Mouse (Mus musculus): ENCODE measurements around the gene Ceacam15. TPM values are rescaled to one million over a fixed set of nuclear protein-coding genes. Genes with fewer than 3 reads are reported as not detected.
"Not testable (repeated sequence)": the region's sequence is repeated elsewhere in the genome, so short reads cannot be mapped to it uniquely, and the experiment has no call there.

The Ceacam15 gene
- not detected in 2 replicates for polyA plus RNA-seq (2015; fragmentation: Nextera tagmentation; extraction: Ambion mirVana)

- no peak for ATAC-seq
- no peak within 1 kb of the TSS for H3K4me3 ChIP-seq (replicated peaks)
- no peaks in the 10 kb centered on the region for H3K27me3 ChIP-seq (replicated peaks)
- 55% methylated on average over 1 of the region's 1 CpGs for WGBS
- no peaks in the 10 kb centered on the region for H3K9me3 ChIP-seq
- no peak within 1 kb of the TSS for H3K27ac ChIP-seq
- no peak within 1 kb of the TSS for H3K4me2 ChIP-seq (replicated peaks)
- H3K36me3 ChIP-seq = no peaks in the 10 kb centered on the region
- H3K4me1 ChIP-seq (replicated peaks) = no peaks in the 10 kb centered on the region
- no peak within 1 kb of the TSS for H3K9ac ChIP-seq
Measured at GRCm38 (mm10) chr7:16675605-16676004, at the start of gene Ceacam15. Gene Ceacam15 (minus strand): TSS chr7:16675705.

- not testable (repeated sequence) for ATAC-seq; H3K9ac ChIP-seq; H3K4me3 ChIP-seq (replicated peaks); H3K36me3 ChIP-seq; H3K27ac ChIP-seq; H3K4me1 ChIP-seq (replicated peaks); H3K4me2 ChIP-seq (replicated peaks); H3K9me3 ChIP-seq; H3K27me3 ChIP-seq (replicated peaks)
- WGBS = 54% methylated on average over 3 of the region's 3 CpGs
Measured at GRCm38 (mm10) chr7:16722490-16722889, 47.0 kb upstream of the Ceacam15 start.

GRCm38 (mm10) chr7:16721629-16722028, 46.1 kb upstream of the Ceacam15 start, which contains the start of gene Ceacam9:
Gene Ceacam9 (plus strand): TSS chr7:16721929.
- H3K36me3 ChIP-seq = no peaks in the 10 kb centered on the region
- WGBS = 77% methylated on average over 2 of the region's 2 CpGs
- no peaks in the 10 kb centered on the region for H3K9me3 ChIP-seq
- H3K4me2 ChIP-seq (replicated peaks) = no peak within 1 kb of the TSS
- H3K9ac ChIP-seq = no peak within 1 kb of the TSS
- H3K27ac ChIP-seq = no peak within 1 kb of the TSS
- ATAC-seq = no peak
- H3K27me3 ChIP-seq (replicated peaks) = no peaks in the 10 kb centered on the region
- no peaks in the 10 kb centered on the region for H3K4me1 ChIP-seq (replicated peaks)
- no peak within 1 kb of the TSS for H3K4me3 ChIP-seq (replicated peaks)

GRCm38 (mm10) chr7:16716456-16717152, 41.1 kb upstream of the Ceacam15 start:
- WGBS = 29% methylated on average over 8 of the region's 8 CpGs
- H3K36me3 ChIP-seq; H3K9me3 ChIP-seq; ATAC-seq; H3K9ac ChIP-seq; H3K27me3 ChIP-seq (replicated peaks); H3K4me3 ChIP-seq (replicated peaks); H3K4me1 ChIP-seq (replicated peaks); H3K4me2 ChIP-seq (replicated peaks); H3K27ac ChIP-seq: not testable (repeated sequence)

GRCm38 (mm10) chr7:16712633-16713415, 37.3 kb upstream of the Ceacam15 start:
- WGBS = 70% methylated on average over 13 of the region's 13 CpGs
- H3K9me3 ChIP-seq = no peaks in the 10 kb centered on the region
- no peaks in the 10 kb centered on the region for H3K36me3 ChIP-seq
- no peak overlapping the region for H3K9ac ChIP-seq
- H3K4me3 ChIP-seq (replicated peaks) = no peak overlapping the region
- H3K27ac ChIP-seq = no peak overlapping the region
- no peak overlapping the region for H3K4me2 ChIP-seq (replicated peaks)
- no peaks in the 10 kb centered on the region for H3K27me3 ChIP-seq (replicated peaks)
- no peaks in the 10 kb centered on the region for H3K4me1 ChIP-seq (replicated peaks)
- ATAC-seq = no peak

- Histone ChIP-seq H3K4me3 (replicated peaks) (no peak overlapping the region), H3K9me3 (no peaks in the 10 kb centered on the region), H3K27me3 (replicated peaks) (no peaks in the 10 kb centered on the region), H3K36me3 (no peaks in the 10 kb centered on the region), H3K9ac (no peak overlapping the region), H3K27ac (no peak overlapping the region), H3K4me2 (replicated peaks) (no peak overlapping the region), H3K4me1 (replicated peaks) (no peaks in the 10 kb centered on the region)
- no peak for ATAC-seq
- WGBS = 81% methylated on average over 5 of the region's 5 CpGs
Measured at GRCm38 (mm10) chr7:16710604-16711003, 35.1 kb upstream of the Ceacam15 start.

- ATAC-seq = no peak
- H3K4me2 ChIP-seq (replicated peaks) = no peak overlapping the region
- H3K9me3 ChIP-seq = no peaks in the 10 kb centered on the region
- no peak overlapping the region for H3K9ac ChIP-seq
- no peak overlapping the region for H3K4me3 ChIP-seq (replicated peaks)
- 23% methylated on average over 9 of the region's 9 CpGs for whole genome bisulfite sequencing
- no peak overlapping the region for H3K27ac ChIP-seq
- H3K36me3 ChIP-seq = no peaks in the 10 kb centered on the region
- H3K4me1 ChIP-seq (replicated peaks) = no peaks in the 10 kb centered on the region
- no peaks in the 10 kb centered on the region for H3K27me3 ChIP-seq (replicated peaks)
Measured at GRCm38 (mm10) chr7:16708244-16708643, 32.7 kb upstream of the Ceacam15 start.

GRCm38 (mm10) chr7:16706385-16706784, 30.9 kb upstream of the Ceacam15 start:
- no peaks in the 10 kb centered on the region for H3K36me3 ChIP-seq
- H3K4me2 ChIP-seq (replicated peaks) = no peak overlapping the region
- ATAC-seq = no peak
- no peak overlapping the region for H3K4me3 ChIP-seq (replicated peaks)
- no peaks in the 10 kb centered on the region for H3K4me1 ChIP-seq (replicated peaks)
- H3K9ac ChIP-seq = no peak overlapping the region
- H3K27me3 ChIP-seq (replicated peaks) = no peaks in the 10 kb centered on the region
- no peak overlapping the region for H3K27ac ChIP-seq
- H3K9me3 ChIP-seq = no peaks in the 10 kb centered on the region
- WGBS = 26% methylated on average over 9 of the region's 9 CpGs

- WGBS = 48% methylated on average over 5 of the region's 5 CpGs
- no peak overlapping the region for H3K27ac ChIP-seq
- H3K4me1 ChIP-seq (replicated peaks) = no peaks in the 10 kb centered on the region
- no peak overlapping the region for H3K4me3 ChIP-seq (replicated peaks)
- no peak for ATAC-seq
- H3K36me3 ChIP-seq = no peaks in the 10 kb centered on the region
- no peak overlapping the region for H3K9ac ChIP-seq
- H3K27me3 ChIP-seq (replicated peaks) = no peaks in the 10 kb centered on the region
- H3K9me3 ChIP-seq = no peaks in the 10 kb centered on the region
- H3K4me2 ChIP-seq (replicated peaks) = no peak overlapping the region
Measured at GRCm38 (mm10) chr7:16700583-16700982, 25.1 kb upstream of the Ceacam15 start.

- no peaks in the 10 kb centered on the region for H3K36me3 ChIP-seq
- WGBS = 40% methylated on average over 2 of the region's 2 CpGs
- H3K27ac ChIP-seq = no peak overlapping the region
- no peaks in the 10 kb centered on the region for H3K4me1 ChIP-seq (replicated peaks)
- H3K9me3 ChIP-seq = no peaks in the 10 kb centered on the region
- ATAC-seq = no peak
- no peak overlapping the region for H3K9ac ChIP-seq
- H3K4me2 ChIP-seq (replicated peaks) = no peak overlapping the region
- H3K27me3 ChIP-seq (replicated peaks) = no peaks in the 10 kb centered on the region
- no peak overlapping the region for H3K4me3 ChIP-seq (replicated peaks)
Measured at GRCm38 (mm10) chr7:16699042-16699441, 23.5 kb upstream of the Ceacam15 start.

- no peaks in the 10 kb centered on the region for H3K4me1 ChIP-seq (replicated peaks)
- WGBS = 45% methylated on average over 3 of the region's 3 CpGs
- H3K9me3 ChIP-seq = no peaks in the 10 kb centered on the region
Measured at GRCm38 (mm10) chr7:16695025-16695424, 19.5 kb upstream of the Ceacam15 start.

GRCm38 (mm10) chr7:16689196-16689595, 13.7 kb upstream of the Ceacam15 start:
- H3K27me3 ChIP-seq (replicated peaks) = no peaks in the 10 kb centered on the region
- no peak overlapping the region for H3K27ac ChIP-seq
- no peaks in the 10 kb centered on the region for H3K36me3 ChIP-seq
- no peak overlapping the region for H3K9ac ChIP-seq
- ATAC-seq = no peak
- H3K4me1 ChIP-seq (replicated peaks) = no peaks in the 10 kb centered on the region
- H3K4me3 ChIP-seq (replicated peaks) = no peak overlapping the region
- WGBS = 72% methylated on average over 5 of the region's 5 CpGs
- no peak overlapping the region for H3K4me2 ChIP-seq (replicated peaks)
- H3K9me3 ChIP-seq = no peaks in the 10 kb centered on the region

More at GRCm38 (mm10) chr7:16695025-16695424, 19.5 kb upstream of the Ceacam15 start:
- no peak for ATAC-seq
- no peak overlapping the region for H3K9ac ChIP-seq
- no peak overlapping the region for H3K27ac ChIP-seq
- H3K27me3 ChIP-seq (replicated peaks) = no peaks in the 10 kb centered on the region
- H3K4me3 ChIP-seq (replicated peaks) = no peak overlapping the region
- H3K36me3 ChIP-seq = no peaks in the 10 kb centered on the region
- no peak overlapping the region for H3K4me2 ChIP-seq (replicated peaks)

GRCm38 (mm10) chr7:16680194-16680593, 4.7 kb upstream of the Ceacam15 start:
- not testable (repeated sequence) for H3K9me3 ChIP-seq; H3K4me1 ChIP-seq (replicated peaks); H3K36me3 ChIP-seq; ATAC-seq; H3K4me2 ChIP-seq (replicated peaks); H3K4me3 ChIP-seq (replicated peaks); H3K27me3 ChIP-seq (replicated peaks); H3K9ac ChIP-seq; H3K27ac ChIP-seq
- 42% methylated on average over 3 of the region's 3 CpGs for WGBS
